Mouse (Mus musculus): ENCODE data around the gene Agtpbp1.

DNA sequence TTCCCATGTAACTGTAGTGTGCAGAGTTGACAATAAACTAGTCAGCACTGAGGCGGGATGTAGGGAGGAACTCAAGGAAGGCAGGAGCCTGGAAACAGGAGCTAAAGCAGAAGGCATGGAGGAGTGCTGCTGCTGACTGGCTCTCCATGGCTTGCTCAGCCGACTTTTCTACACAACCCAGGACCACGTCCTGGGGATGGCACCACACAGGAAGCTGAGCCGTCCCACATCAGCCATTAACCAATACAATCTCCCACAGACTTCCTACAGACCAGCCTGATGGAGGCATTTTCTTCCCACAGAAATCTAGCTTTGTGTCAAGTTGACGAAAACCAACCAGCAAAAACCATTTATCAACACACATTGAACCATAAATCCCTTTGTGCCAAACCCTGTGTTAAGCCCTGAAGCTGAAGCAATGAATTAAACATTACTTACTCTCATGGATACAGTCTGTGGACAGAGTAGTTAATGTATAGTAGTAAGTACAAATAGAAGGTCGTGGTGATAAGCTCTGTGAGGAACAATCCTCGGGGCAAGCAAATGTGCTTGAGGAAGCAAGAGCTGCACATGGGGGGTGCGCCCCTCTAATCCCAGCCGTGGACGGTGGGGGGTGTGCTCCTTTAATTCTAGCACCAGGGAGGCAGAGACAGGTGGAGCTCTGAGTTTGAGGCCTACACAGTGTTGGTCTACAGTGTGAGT is 20.3 kb upstream of the Agtpbp1 start:
- TF ChIP-seq CTCF (IDR thresholded peaks at IDR 0.05; ENCODE audit: borderline replicate concordance, extremely low read depth, insufficient read depth, insufficient read length): no peak
- no peak for TF ChIP-seq POLR2A (IDR thresholded peaks at IDR 0.05; ENCODE audit: borderline replicate concordance, extremely low read depth, insufficient read depth, insufficient read length, poor library complexity, severe bottlenecking)

Measured in brain, embryonic 14.5 days (tissue).